Mouse (Mus musculus): Measurements from ENCODE around the gene Syf2.
"Not testable (repeated sequence)": the region's sequence is repeated elsewhere in the genome, so short reads cannot be mapped to it uniquely, and the experiment has no call there.

Syf2 gene

DNA sequence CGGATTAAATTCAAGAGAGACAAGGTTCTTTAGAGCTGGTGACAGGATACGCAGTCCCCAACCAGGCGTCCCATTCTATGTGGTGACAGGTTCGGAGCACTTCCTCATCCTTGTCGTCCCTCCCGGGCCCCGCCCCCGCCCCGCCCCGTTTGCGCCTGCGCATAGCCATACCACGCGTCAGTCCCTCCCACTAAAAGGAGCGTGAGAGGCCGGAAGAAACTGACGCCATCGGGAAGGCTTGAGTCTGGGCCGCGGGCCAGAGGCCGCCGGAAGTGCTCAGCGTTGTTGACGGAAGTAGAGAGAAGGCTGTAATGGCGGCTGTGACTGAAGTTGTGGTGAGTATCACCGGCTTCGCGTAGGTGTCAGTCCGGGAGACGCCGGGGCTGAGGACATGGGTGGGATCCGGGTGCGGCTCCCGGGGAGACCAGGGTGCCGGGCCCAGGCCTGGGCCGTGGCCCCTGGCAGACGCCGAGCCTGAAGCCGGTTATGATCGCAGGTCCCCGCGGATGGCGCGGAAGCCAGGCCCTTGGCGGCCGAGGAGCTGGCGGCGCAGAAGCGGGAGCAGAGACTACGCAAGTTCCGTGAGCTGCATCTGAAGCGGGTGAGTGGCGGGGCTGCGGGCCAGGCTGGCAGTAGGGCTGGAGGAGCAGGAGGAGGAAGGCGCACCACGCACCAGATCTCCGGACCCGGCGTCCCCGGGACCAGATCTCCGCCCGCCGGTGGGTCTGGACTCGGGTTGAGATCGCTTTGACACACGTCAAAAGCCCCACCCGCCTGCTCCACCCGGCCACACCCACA is at the start of gene Syf2:
Gene Syf2 (plus strand): TSS at position 215 of the 798 bp plus-strand sequence.
- peak; percentile 99 for DNase-seq (ENCODE audit: low read depth)

GRCm38 (mm10) chr4:134883266-134883665 is 47.4 kb upstream of the Syf2 start:
- peak; percentile 64 for DNase-seq (ENCODE audit: low read depth)

- peak; percentile 46 for DNase-seq (ENCODE audit: low read depth)
These were observed 46.9 kb upstream of the Syf2 start for GRCm38 (mm10) chr4:134883808-134884207.

DNA sequence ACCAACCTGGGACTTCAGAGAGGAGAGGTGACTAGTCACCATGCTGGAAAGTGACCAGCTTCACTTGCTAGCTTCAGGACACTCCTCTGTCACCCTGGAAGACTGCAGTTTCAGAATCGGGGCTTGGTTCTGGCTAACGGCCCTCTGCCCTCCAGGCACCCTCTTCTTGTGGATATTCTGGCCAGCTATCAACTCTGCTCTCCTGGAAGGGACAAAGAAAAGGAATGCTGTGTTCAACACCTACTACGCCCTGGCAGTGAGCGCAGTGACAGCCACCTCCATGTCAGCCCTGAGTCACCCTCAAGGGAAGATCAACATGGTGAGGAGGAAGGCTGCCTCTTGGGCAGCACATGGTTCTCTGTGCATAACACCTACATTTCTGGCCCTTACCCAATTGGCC is 46.3 kb upstream of the Syf2 start:
- no peak for DNase-seq (ENCODE audit: low read depth)

- peak; percentile 36 for DNase-seq (ENCODE audit: low read depth)
These were observed 38.6 kb upstream of the Syf2 start for GRCm38 (mm10) chr4:134892096-134892495.

DNA sequence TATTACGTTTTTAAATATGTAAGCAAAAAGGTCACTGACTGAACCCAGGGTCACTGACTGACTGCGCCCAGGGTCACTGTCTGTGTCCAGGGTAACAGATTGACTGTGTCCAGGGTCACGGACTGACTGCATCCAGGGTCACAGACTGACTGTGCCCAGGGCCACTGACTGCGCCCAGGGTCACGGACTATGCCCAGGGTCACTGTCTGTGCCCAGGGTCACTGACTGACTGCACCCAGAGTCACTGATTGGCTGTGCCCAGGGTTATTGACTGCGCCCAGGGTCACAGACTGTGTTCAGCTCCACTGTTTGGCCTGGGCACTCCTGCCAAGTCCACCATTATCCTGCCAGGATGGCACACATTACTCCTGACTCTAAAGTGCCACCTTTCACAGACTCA is 33.4 kb upstream of the Syf2 start:
- DNase-seq (ENCODE audit: low read depth) = no peak

DNA sequence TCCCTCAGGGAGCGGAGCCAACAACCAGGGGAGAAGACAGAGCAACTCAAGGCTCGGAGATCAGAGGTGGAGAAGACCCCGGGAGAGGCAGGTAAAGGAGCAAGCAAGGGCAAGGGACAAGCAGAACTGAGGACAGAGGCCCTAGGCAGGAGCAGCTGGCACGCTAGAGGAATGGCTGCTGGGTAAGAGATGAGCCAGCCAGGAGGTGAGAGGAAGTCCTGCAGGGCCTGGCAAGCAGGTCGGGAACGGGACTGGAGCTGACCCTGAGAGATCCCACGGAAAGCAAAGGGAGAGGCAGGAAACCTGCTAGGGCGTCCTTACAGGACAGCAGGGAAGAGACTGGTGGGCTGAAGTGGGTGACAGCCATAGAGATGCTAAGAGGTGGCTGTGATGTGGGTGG is 29.6 kb upstream of the Syf2 start:
- DNase-seq (ENCODE audit: low read depth) = no peak

GRCm38 (mm10) chr4:134903046-134903445 is 27.7 kb upstream of the Syf2 start:
- no peak for DNase-seq (ENCODE audit: low read depth)

DNA sequence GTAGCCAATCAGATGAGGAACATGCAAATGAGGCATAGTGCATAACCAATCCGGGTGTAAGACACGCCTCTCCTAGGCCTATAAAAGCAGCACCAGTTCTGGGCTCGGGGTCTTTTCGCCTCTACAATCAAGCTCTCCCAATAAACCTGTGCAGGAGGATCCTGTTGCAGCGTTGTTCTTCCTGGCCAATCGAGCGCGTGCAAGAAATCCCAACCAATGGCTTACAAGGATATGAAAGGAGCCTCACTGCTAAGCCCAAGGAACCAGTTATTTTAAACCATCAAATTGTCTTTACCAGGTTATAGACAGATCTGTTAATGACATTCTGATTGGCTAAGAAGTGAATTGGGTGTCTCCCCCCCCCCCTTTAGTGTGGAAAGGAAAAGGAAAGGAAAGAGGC is 19.3 kb upstream of the Syf2 start:
- DNase-seq (ENCODE audit: low read depth) = not testable (repeated sequence)

DNA sequence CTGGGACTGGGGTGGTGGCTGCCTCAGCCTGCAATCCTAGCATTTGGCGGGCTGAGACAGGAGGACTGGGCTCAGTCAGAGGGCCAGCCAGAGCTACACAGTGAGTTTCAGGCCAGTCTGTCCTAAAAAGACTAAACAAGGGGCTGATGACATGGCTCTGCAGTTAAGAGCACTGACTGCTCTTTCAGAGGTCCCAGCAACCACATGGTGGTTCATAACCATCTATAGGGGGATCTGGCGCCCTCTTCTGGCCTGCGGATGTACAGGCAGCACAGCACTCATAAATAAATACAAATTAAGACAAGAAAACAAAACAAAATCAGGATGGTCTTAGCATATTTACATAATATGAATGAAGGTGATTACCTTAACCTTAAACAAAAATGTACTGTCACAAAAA is 17.3 kb upstream of the Syf2 start:
- DNase-seq (ENCODE audit: low read depth) = peak; percentile 88

GRCm38 (mm10) chr4:134914122-134914863 is 16.4 kb upstream of the Syf2 start:
- peak; percentile 42 for DNase-seq (ENCODE audit: low read depth)

DNA sequence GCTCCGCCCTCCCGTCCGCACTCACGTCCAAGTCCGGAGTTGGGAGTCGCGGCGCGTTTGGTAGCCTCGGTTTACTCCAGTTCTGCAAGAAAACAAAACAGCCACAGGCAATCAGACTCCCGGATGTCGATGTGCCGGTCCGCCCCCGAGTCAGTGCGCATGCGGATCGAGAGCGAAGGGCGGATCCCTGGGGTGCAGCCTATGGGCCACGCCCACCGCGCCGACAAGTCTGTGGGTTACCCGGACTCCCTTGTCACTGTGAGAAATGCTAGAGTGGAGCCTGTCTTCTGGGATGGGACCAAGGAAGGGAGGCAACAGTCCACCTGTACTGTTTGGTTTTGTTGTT is 15.9 kb upstream of the Syf2 start, which contains the start of gene Tmem50a:
Gene Tmem50a (minus strand): TSS at position 161 of the 346 bp plus-strand sequence.
- peak; percentile 96 for DNase-seq (ENCODE audit: low read depth)

- DNase-seq (ENCODE audit: low read depth) = no peak
These were observed 15.3 kb upstream of the Syf2 start for GRCm38 (mm10) chr4:134915223-134916050.

DNA sequence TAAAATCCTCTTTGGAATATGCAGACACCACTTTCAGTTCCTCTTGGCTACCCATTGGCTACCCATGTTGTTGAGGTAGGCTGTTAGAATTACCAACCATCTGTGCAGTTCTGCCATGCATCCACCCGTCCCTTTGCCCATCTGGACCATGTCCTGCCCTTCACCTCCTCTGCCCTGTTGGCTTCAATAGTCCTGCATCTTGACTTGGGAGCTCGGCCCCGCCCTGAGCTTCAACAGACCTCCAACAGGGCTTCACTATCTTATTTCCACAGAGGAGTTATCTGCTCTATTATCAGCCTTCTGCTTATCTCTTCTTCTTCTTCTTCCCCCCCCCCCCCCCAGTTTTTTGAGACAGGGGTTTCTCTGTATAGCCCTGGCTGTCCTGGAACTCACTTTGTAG is 13.5 kb upstream of the Syf2 start:
- peak; percentile 65 for DNase-seq (ENCODE audit: low read depth)

GRCm38 (mm10) chr4:134918381-134918780 is 12.3 kb upstream of the Syf2 start:
- peak; percentile 87 for DNase-seq (ENCODE audit: low read depth)

- DNase-seq (ENCODE audit: low read depth) = peak; percentile 95
These were observed 10.8 kb upstream of the Syf2 start for GRCm38 (mm10) chr4:134919733-134920540.

DNA sequence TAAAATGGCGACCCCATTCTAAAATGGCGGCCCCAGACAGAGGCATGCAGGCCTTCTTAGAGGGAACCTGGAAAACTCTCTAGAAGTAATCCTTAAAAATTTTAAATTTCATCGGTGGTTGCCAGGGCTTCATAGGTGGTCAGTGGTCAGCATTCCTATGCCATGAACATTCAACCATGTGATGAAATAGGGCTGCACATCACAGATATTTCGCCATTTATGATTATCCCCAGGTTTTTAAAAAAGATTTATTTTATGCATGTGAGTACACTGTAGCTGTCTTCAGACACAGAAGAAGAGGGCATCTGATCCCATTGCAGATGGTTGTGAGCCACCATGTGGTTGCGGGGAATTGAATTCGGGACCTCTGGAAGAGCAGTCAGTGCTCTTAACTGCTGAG is 10.1 kb upstream of the Syf2 start:
- DNase-seq (ENCODE audit: low read depth) = no peak

DNA sequence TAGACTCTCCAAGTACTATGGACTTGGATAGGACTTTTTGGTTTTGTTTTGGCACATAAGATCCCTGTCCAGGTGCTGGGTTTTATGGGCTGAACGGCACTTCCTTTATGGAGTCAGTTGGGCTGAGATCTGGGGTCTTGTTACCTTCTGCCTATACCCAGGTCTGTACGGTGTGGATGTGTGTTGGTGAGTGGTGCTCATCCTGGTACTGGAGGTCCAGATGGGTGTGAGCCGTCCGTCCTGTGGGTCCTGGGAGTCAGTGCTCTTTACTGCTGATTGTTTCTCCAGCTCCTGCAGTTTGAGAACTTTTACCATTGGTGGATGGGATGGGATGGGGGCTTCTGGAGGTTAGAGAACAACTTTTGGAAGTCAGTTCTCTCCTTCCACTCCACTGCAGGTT is 9.0 kb upstream of the Syf2 start:
- no peak for DNase-seq (ENCODE audit: low read depth)

DNA sequence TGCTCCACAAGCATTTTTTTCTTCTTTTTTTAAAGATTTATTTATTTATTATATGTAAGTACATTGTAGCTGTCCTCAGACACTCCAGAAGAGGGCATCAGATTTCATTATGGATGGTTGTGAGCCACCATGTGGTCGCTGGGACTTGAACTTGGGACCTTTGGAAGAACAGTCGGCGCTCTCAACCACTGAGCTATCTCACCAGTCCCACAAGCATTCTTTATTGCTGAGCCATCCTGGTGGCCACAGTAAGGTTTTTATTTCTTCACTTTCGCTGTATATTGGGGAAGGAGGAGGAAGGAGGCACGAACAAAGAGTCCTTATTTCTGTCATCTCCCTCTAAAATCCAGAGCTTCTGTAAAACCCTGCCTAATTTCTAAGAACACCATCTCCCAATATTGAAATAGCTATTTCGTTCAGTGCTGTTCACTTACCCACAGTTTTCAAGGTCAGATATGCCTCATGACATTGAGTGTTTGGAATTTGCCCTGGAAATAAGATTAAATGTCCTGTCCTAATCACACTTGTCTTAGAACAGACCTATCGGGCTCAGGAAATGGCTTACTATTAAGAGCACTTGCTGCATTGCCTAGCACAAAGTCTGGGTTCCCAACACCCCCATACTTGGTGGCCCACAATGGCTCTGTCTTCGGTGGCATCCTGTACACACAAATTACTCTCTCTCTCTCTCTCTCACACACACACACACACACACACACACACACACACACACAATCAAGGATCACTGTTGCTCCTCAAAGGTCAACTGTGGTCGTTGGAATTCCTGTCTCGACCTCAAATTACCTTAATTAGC is 8.4 kb upstream of the Syf2 start:
- DNase-seq (ENCODE audit: low read depth) = no peak

DNA sequence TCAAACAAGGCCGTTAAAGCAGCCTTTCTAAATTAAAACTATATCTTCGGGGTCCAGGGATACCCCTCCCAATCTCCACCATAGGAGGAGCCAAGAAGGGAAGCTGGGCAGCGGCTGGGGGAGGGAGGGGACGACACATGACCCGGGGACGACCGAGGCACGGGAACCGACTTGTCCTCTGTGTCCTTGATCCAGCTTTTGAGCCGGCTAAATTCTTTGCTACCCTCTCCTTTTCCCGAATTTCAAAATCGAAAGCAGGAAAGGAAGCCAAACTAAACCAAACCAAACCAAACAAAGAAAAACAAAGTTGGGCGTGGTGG is 7.8 kb upstream of the Syf2 start:
- DNase-seq (ENCODE audit: low read depth) = peak; percentile 90
